ENCODE assay signal across 22 mouse cellular contexts in genomic region chr13:95813643-95814042, GRCm38 (mm10).
DNase-seq lines count a peak whose midpoint lies in the region; ATAC-seq lines count a peak whose summit lies in the region.
"Had no signal": no experiment of that assay in that cellular context is flagged by ENCODE, and none has a peak within 500 bp of the region (broad histone marks: within the 10 kb centered on the region; RNA-seq: fewer than 3 reads in every experiment).

No protein-coding gene starts in this region.

- peak; percentile 80 for ATAC-seq in common myeloid progenitor, adult 5-6 weeks (replicated peaks; ENCODE audit: low read depth, poor library complexity, severe bottlenecking)
- 0 out of 2 replicates have a peak, but pooled peaks have one; percentile 42 for ATAC-seq in monocyte, adult 5-6 weeks (replicated peaks; ENCODE audit: insufficient number of reproducible peaks, low FRiP score, low TSS enrichment, poor library complexity, severe bottlenecking)
- ATAC-seq: forebrain, embryonic 15.5 days; intestine, embryonic 15.5 days; Patski had no signal

- peak; percentile 72 for DNase-seq in 416B (ENCODE audit: low read depth)
- peak; percentile 76 for DNase-seq in CD4-positive, CD25-positive, alpha-beta regulatory T cell, adult 2 months (ENCODE audit: low read depth, low spot score)
- no peak for DNase-seq in left cerebral cortex, adult 11 months (ENCODE audit: low spot score)
- no peak for DNase-seq in frontal cortex, postnatal 10 days (ENCODE audit: low spot score in 2 of 2)
- DNase-seq in cerebellum, postnatal 25 days: no peak
- no peak for DNase-seq in cerebellum, adult 11-12 months
- DNase-seq: adrenal gland, postnatal 10 days; cerebellum, adult 8-10 months; gastrocnemius, postnatal 10 days; heart, postnatal 36 days; kidney, adult 8-10 months; kidney, postnatal 14 days; left cerebral cortex, postnatal 4 days; liver; lung, postnatal 4 days; right cerebral cortex, postnatal 25 days; spleen, adult 18-20 months had no signal

Comparison
In these comparisons a context has a peak if more than half of its experiments do, and no peak if none do; other contexts are left out.
1. DNase-seq: peak in 416B (single experiment) and CD4-positive, CD25-positive, alpha-beta regulatory T cell, adult 2 months (single experiment); none in left cerebral cortex, adult 11 months (single experiment), frontal cortex, postnatal 10 days (0 of 2), cerebellum, postnatal 25 days (0 of 2) and cerebellum, adult 11-12 months (single experiment).